Mouse (Mus musculus): ENCODE data around the gene Folr2.

Gene Folr2

GRCm38 (mm10) chr7:101823758-101824630, 33.0 kb downstream of the Folr2 start:
- in situ Hi-C loops (cut with MboI, MseI): no loop called here

GRCm38 (mm10) chr7:101822836-101823757, 33.9 kb downstream of the Folr2 start:
- in situ Hi-C loops (cut with MboI, MseI): no loop called here

- in situ Hi-C loops (cut with MboI, MseI): no loop called here
Observed at GRCm38 (mm10) chr7:101821571-101822501, 35.2 kb downstream of the Folr2 start.

- in situ Hi-C loops (cut with MboI, MseI): no loop called here
Observed at GRCm38 (mm10) chr7:101820295-101821030, 36.5 kb downstream of the Folr2 start.

- in situ Hi-C loops (cut with MboI, MseI): no loop called here
Observed at GRCm38 (mm10) chr7:101817861-101818401, 39.1 kb downstream of the Folr2 start, which contains the start of gene Phox2a. TSS of gene Phox2a (plus strand) at chr7:101818313.

Measured in T-helper 2 cell (primary cell).